In the genomic region with DNA sequence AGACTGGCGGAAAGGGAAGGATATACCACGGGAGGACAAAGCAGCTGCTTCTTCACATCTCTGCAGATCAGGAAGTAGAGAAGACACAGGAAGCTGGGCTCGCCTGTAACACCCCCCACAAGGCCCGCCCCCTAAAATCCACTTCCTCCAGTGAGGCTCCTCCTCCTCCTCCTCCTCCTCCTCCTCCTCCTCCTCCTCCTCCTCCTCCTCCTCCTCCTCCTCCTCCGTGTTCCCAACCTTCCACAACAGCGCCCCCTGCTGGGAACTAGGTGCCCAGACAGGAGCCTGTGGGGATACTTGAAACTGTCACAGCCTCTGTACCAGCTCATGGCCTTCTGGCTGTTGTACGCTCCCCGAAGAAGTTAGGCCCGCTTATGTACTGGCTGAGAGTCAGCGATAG, we compare ENCODE assay signal across 18 mouse cellular contexts.
DNase-seq lines count a peak whose midpoint lies in the region; ATAC-seq and TF ChIP-seq lines count a peak whose summit lies in the region.
"Had no signal": no experiment of that assay in that cellular context is flagged by ENCODE, and none has a peak within 500 bp of the region (broad histone marks: within the 10 kb centered on the region; RNA-seq: fewer than 3 reads in every experiment).

No protein-coding gene starts in this region.

- no peak overlapping the region for H3K27ac ChIP-seq in kidney, embryonic 15.5 days
- no peak overlapping the region for H3K27ac ChIP-seq in kidney, adult 2 months (ENCODE audit: insufficient read depth, low read depth, low read length)
- H3K27ac ChIP-seq: forebrain, embryonic 10.5 days; hindbrain, embryonic 12.5 days; limb, embryonic 12.5 days; macrophage; midbrain, embryonic 12.5 days had no signal

- TF ChIP-seq CTCF in brain, embryonic 14.5 days (IDR thresholded peaks at IDR 0.05; ENCODE audit: borderline replicate concordance, extremely low read depth, insufficient read depth, insufficient read length): peak; percentile 38; the same call in 1 of the 2 replicates
- no peak for TF ChIP-seq CTCF in kidney, adult 2 months (conservative IDR thresholded peaks at IDR 0.05; ENCODE audit: insufficient read depth, insufficient read length, low read depth, low read length)

- H3K9ac ChIP-seq in kidney, embryonic 15.5 days: no peak overlapping the region
- H3K9ac ChIP-seq: hindbrain, embryonic 12.5 days; limb, embryonic 12.5 days; midbrain, embryonic 12.5 days had no signal

- H3K4me3 ChIP-seq in kidney, embryonic 15.5 days (replicated peaks): no peak overlapping the region
- H3K4me3 ChIP-seq in kidney, adult 2 months (ENCODE audit: insufficient read depth, low read depth, low read length): no peak overlapping the region
- H3K4me3 ChIP-seq: forebrain, embryonic 10.5 days; hindbrain, embryonic 12.5 days; limb, embryonic 12.5 days; midbrain, embryonic 12.5 days had no signal

- H3K4me2 ChIP-seq in kidney, embryonic 15.5 days: no peak overlapping the region
- H3K4me2 ChIP-seq: hindbrain, embryonic 12.5 days; limb, embryonic 12.5 days; midbrain, embryonic 12.5 days had no signal

- peaks cover 16% of the 10 kb centered on the region for H3K27me3 ChIP-seq in kidney, embryonic 15.5 days
- H3K27me3 ChIP-seq in kidney, adult 2 months (replicated peaks; ENCODE audit: control insufficient read depth, insufficient read depth, low read length): no peaks in the 10 kb centered on the region
- H3K27me3 ChIP-seq: hindbrain, embryonic 12.5 days had no signal

- TF ChIP-seq POLR2A in brain, embryonic 14.5 days (IDR thresholded peaks at IDR 0.05; ENCODE audit: borderline replicate concordance, extremely low read depth, insufficient read depth, insufficient read length, poor library complexity, severe bottlenecking): no peak
- TF ChIP-seq POLR2A in kidney, adult 2 months (IDR thresholded peaks at IDR 0.05; ENCODE audit: low read depth, low read length): no peak

- no peaks in the 10 kb centered on the region for H3K9me3 ChIP-seq in kidney, embryonic 15.5 days (replicated peaks)
- H3K9me3 ChIP-seq: forebrain, embryonic 10.5 days; hindbrain, embryonic 12.5 days; midbrain, embryonic 12.5 days had no signal

- 0 out of 2 replicates have a peak, but pooled peaks cover 2% of the 10 kb centered on the region for H3K4me1 ChIP-seq in kidney, embryonic 15.5 days
- no peaks in the 10 kb centered on the region for H3K4me1 ChIP-seq in kidney, adult 2 months (ENCODE audit: control insufficient read depth, insufficient read depth, low read length)

- 84% methylated on average over 9 of the region's 10 CpGs for WGBS in kidney, embryonic 15.5 days
- 86% methylated on average over 8 of the region's 10 CpGs for WGBS in kidney, adult 2 months

- H3K36me3 ChIP-seq in kidney, embryonic 15.5 days: no peaks in the 10 kb centered on the region
- H3K36me3 ChIP-seq in kidney, adult 2 months (ENCODE audit: control insufficient read depth, insufficient read depth, low read length): no peaks in the 10 kb centered on the region
- H3K36me3 ChIP-seq: forebrain, embryonic 10.5 days; hindbrain, embryonic 12.5 days; limb, embryonic 12.5 days; midbrain, embryonic 12.5 days had no signal

- DNase-seq in adrenal gland, postnatal 25 days: peak; percentile 4
- DNase-seq in adrenal gland, postnatal 10 days: no peak
- peak; percentile 14 for DNase-seq in kidney, postnatal 10 days
- DNase-seq in 416B (ENCODE audit: low read depth): peak; percentile 60
- DNase-seq in brain, embryonic 14.5 days (ENCODE audit: low read depth): no peak
- DNase-seq in kidney, adult 2 months: no peak
- DNase-seq in lung, postnatal 25 days (ENCODE audit: low spot score): no peak
- DNase-seq: cerebellum, adult 2 months; kidney, adult 18-20 months; right cerebral cortex, postnatal 14 days; thymus, postnatal 25 days had no signal

- no peak for ATAC-seq in kidney, embryonic 15.5 days (replicated peaks; ENCODE audit: low FRiP score)
- ATAC-seq: activated CD4-positive, CD25-positive, alpha-beta regulatory T cell, adult 4 months had no signal

Comparison
In these comparisons a context has a peak if more than half of its experiments do, and no peak if none do; other contexts are left out.
1. DNase-seq: peak in adrenal gland, postnatal 25 days (single experiment), kidney, postnatal 10 days (single experiment) and 416B (single experiment); none in adrenal gland, postnatal 10 days (single experiment), brain, embryonic 14.5 days (single experiment), kidney, adult 2 months (single experiment) and lung, postnatal 25 days (single experiment).